Mouse (Mus musculus) heart, embryonic 15.5 days (tissue): ENCODE measurements around the gene Dhdh. TPM values are rescaled to one million over a fixed set of nuclear protein-coding genes. Genes with fewer than 3 reads are reported as not detected.
"Not testable (repeated sequence)": the region's sequence is repeated elsewhere in the genome, so short reads cannot be mapped to it uniquely, and the experiment has no call there.

ENCODE experiments used
- ATAC-seq: fragments of 200-750 bp; cut with Nextera tagmentation; replicated peaks from 2 replicates; pipeline ENCODE4 v1.8.0; 2017; ENCODE audit warnings: low read depth, moderate TSS enrichment; ENCODE audit not compliant: insufficient number of reproducible peaks, insufficient read depth, low FRiP score
- H3K27ac ChIP-seq: fragments of 300-500 bp; sonication (generic); 2 replicates; pipeline ENCODE4 v1.5.1; 2015; ENCODE audit warnings: mild to moderate bottlenecking, inconsistent platforms
- H3K27me3 ChIP-seq: fragments of 300-500 bp; sonication (generic); 2 replicates; pipeline ENCODE4 v1.6.1; 2015; ENCODE audit warnings: inconsistent platforms
- H3K36me3 ChIP-seq: fragments of 300-500 bp; sonication (generic); 2 replicates; pipeline ENCODE4 v1.6.1; 2015; ENCODE audit warnings: mild to moderate bottlenecking, inconsistent platforms
- H3K4me1 ChIP-seq: fragments of 300-500 bp; sonication (generic); replicated peaks from 2 replicates; pipeline ENCODE4 v1.6.1; 2015; ENCODE audit warnings: inconsistent platforms
- H3K4me2 ChIP-seq: fragments of 300-500 bp; sonication (generic); 2 replicates; pipeline ENCODE4 v1.6.1; 2015; ENCODE audit warnings: inconsistent platforms, mild to moderate bottlenecking, moderate library complexity
- H3K4me3 ChIP-seq: fragments of 300-500 bp; sonication (generic); 2 replicates; pipeline ENCODE4 v1.5.1; 2015; ENCODE audit warnings: mild to moderate bottlenecking, inconsistent platforms
- H3K9ac ChIP-seq: fragments of 300-500 bp; sonication (generic); 2 replicates; pipeline ENCODE4 v1.6.1; 2015; ENCODE audit warnings: mild to moderate bottlenecking, inconsistent platforms
- H3K9me3 ChIP-seq: fragments of 300-500 bp; sonication (generic); replicated peaks from 2 replicates; pipeline ENCODE4 v1.6.1; 2016; ENCODE audit warnings: inconsistent platforms
- WGBS: fragments of 180-500 bp; shearing (Covaris S2); methylation state at CpG from one replicate; pipeline ENCODE4 v1.1.7; 2015; ENCODE audit warnings: mixed read lengths; 5-methylcytosine and 5-hydroxymethylcytosine counted together
- polyA plus RNA-seq: library from polyadenylated mRNA; unstranded; fragments of >200 nt; fragmentation: Nextera tagmentation; extraction: Ambion mirVana; gene quantifications from 2 replicates; pipeline ENCODE4 v1.2.1, GENCODE M21; 2015

The Dhdh gene
- polyA plus RNA-seq, 1 experiment from 2014 or later: 4.1 TPM

DNA sequence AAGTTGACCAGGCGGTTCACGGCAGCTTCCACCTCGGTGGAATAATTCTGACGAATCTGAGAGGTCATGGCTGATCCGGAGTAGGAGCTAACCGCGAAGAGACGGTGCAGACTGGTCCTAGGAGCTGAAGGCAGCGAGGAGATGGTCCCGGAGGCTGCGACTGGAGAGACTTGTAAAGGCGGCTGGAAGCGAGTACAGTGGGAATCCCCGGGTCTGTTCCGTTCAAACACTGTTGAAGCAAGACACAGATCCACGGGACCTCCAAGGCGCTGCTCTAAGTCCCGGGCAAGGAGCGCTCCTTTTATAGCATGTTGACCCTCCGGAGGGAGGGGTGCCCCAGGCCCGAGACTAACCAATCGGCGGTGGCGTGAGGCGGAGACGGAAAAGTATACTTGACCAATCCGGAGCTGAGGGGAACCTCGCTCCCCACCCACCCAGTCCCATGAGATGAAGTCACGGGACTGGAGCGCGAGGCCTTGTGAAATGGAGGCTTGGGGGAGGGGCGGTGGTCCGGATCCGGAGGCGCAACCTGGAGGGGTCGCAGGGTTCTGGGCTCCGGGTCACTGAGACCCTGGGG is 29.0 kb downstream of the Dhdh start, which contains the start of gene Ftl1:
Gene Ftl1, minus strand, starts transcription at position 321 of the 577 bp plus-strand sequence.
- Histone ChIP-seq H3K36me3 (peaks cover 50% of the 10 kb centered on the region), H3K27ac (peak within 1 kb of the TSS; percentile 85), H3K4me3 (peak within 1 kb of the TSS; percentile 72), H3K9ac (peak within 1 kb of the TSS; percentile 76), H3K4me2 (peak within 1 kb of the TSS; percentile 76), H3K4me1 (peaks cover 43% of the 10 kb centered on the region)
- H3K27me3 ChIP-seq, H3K9me3 ChIP-seq: not testable (repeated sequence)
- ATAC-seq: peak; percentile 93
- 0% methylated on average over 35 of the region's 37 CpGs for WGBS

DNA sequence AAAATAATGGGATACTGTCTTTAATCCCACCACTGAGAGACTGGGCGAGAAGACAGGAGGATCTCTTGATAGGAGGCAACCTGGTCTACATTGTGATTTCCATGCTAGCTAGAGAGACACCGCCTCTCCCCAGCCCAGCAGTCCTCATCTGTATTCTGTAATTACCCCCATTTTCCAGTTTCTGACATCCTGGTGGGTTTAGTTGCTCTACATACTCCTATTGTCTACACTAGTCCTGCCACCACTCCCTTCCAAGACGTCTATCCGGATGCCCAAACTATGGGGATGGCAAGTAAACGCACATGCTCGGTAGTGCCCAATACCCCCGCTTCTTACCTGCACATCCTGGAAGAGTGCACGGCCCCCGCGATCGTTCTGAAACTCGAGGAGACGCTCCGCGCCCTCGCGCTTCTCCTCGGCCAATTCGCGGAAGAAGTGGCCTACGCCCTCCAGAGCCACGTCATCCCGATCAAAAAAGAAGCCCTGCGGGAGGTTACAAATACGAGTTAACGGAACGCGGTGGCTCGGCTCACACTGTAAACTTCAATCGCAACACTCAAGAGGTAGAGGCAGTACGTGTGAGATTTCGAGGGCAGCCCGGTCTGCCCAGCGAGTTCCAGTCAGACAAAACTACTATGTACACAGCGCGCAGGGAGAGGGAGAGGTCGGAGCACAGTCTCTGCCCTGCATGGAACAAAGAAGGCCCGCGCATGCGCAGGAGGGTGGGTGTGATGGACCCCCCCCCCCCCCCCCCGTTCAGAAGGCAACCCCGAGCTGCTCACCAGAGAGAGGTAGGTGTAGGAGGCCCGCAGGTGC is 29.6 kb downstream of the Dhdh start:
- WGBS: under 1% methylated on average over 42 of the region's 43 CpGs
- peaks cover 43% of the 10 kb centered on the region for H3K4me1 ChIP-seq
- no peaks in the 10 kb centered on the region for H3K9me3 ChIP-seq
- no peaks in the 10 kb centered on the region for H3K27me3 ChIP-seq
- H3K9ac ChIP-seq: peak overlapping the region; percentile 76
- peak overlapping the region; percentile 85 for H3K27ac ChIP-seq
- peak; percentile 72 for ATAC-seq
- peak overlapping the region; percentile 76 for H3K4me2 ChIP-seq
- peak overlapping the region; percentile 72 for H3K4me3 ChIP-seq
- H3K36me3 ChIP-seq: peaks cover 51% of the 10 kb centered on the region

GRCm38 (mm10) chr7:45457204-45458060 is 31.2 kb downstream of the Dhdh start:
- Histone ChIP-seq H3K4me2 (peak overlapping the region; percentile 76), H3K27ac (peak overlapping the region; percentile 59), H3K4me3 (peak overlapping the region; percentile 72), H3K9me3 (no peaks in the 10 kb centered on the region), H3K27me3 (no peaks in the 10 kb centered on the region), H3K9ac (peak overlapping the region; percentile 76), H3K36me3 (peaks cover 49% of the 10 kb centered on the region), H3K4me1 (peaks cover 43% of the 10 kb centered on the region)
- no peak for ATAC-seq
- WGBS: 48% methylated on average over 10 of the region's 10 CpGs

DNA sequence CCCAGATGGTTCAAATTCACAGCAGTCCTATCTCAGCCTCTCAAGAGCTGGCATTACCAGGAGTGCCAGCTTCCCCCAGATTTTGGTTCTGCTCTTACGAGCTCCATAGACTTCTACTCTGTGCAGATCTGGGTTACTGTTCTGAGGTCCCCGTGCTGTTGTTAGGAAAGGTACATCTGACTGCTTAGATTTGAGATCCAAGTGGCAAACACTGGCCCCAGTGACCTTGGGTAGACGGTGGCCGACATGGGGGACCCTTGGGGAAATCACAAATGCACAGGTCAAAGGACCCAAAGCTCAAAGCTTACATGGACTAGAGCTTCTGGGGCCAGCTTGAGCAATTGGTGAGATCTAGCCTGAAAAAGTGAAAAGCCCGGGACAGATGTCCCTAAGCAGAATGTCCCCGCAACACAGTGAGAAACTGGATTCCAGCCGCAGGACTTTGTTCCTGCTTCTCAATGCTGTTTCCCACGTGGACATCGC is 31.8 kb downstream of the Dhdh start:
- H3K9me3 ChIP-seq: no peaks in the 10 kb centered on the region
- peaks cover 49% of the 10 kb centered on the region for H3K36me3 ChIP-seq
- ATAC-seq: no peak
- H3K4me2 ChIP-seq: peak overlapping the region; percentile 76
- H3K4me1 ChIP-seq: peaks cover 43% of the 10 kb centered on the region
- H3K27ac ChIP-seq: peak overlapping the region; percentile 59
- 0 out of 2 replicates have a peak overlapping the region, but pooled peaks have one; percentile 76 for H3K9ac ChIP-seq
- no peak overlapping the region for H3K4me3 ChIP-seq
- WGBS: 41% methylated on average over 9 of the region's 9 CpGs
- H3K27me3 ChIP-seq: no peaks in the 10 kb centered on the region

- Histone ChIP-seq H3K9ac (no peak overlapping the region), H3K9me3 (no peaks in the 10 kb centered on the region), H3K4me1 (peaks cover 38% of the 10 kb centered on the region), H3K4me2 (no peak overlapping the region), H3K4me3 (no peak overlapping the region), H3K27ac (no peak overlapping the region), H3K27me3 (no peaks in the 10 kb centered on the region), H3K36me3 (peaks cover 50% of the 10 kb centered on the region)
- ATAC-seq: no peak
- WGBS: 68% methylated on average over 13 of the region's 13 CpGs
Measured at GRCm38 (mm10) chr7:45455932-45456696, 32.5 kb downstream of the Dhdh start.

DNA sequence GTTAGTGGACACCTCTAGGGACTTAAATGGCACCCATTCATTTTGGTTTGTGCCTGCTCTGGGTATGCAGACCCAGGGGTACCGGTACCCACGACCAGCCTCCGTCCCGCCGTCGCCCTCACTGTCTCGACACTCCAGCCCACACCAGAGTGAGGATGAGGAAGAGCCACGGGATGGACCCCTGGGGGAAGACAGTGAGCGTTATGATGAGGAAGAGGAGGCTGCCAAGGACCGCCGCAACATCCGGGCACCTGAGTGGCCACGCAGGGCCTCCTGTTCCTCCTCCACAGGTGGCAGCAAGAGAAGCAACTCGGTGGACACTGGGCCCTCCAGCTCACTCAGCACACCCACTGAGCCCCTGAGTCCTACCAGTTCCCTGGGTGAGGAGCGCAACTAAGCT is 33.6 kb downstream of the Dhdh start:
- Histone ChIP-seq H3K4me1 (peaks cover 27% of the 10 kb centered on the region), H3K27ac (no peak overlapping the region), H3K9me3 (no peaks in the 10 kb centered on the region), H3K9ac (no peak overlapping the region), H3K4me2 (no peak overlapping the region), H3K27me3 (no peaks in the 10 kb centered on the region), H3K4me3 (no peak overlapping the region), H3K36me3 (peaks cover 56% of the 10 kb centered on the region)
- 90% methylated on average over 15 of the region's 15 CpGs for WGBS
- no peak for ATAC-seq

GRCm38 (mm10) chr7:45451344-45451982 is 37.1 kb downstream of the Dhdh start:
- Histone ChIP-seq H3K4me2 (no peak overlapping the region), H3K36me3 (peaks cover 63% of the 10 kb centered on the region), H3K9ac (no peak overlapping the region), H3K4me3 (no peak overlapping the region), H3K27me3 (no peaks in the 10 kb centered on the region), H3K4me1 (peaks cover 13% of the 10 kb centered on the region), H3K27ac (no peak overlapping the region), H3K9me3 (no peaks in the 10 kb centered on the region)
- 56% methylated on average over 23 of the region's 23 CpGs for WGBS
- ATAC-seq: peak; percentile 37; the same call in 1 of the 2 replicates

DNA sequence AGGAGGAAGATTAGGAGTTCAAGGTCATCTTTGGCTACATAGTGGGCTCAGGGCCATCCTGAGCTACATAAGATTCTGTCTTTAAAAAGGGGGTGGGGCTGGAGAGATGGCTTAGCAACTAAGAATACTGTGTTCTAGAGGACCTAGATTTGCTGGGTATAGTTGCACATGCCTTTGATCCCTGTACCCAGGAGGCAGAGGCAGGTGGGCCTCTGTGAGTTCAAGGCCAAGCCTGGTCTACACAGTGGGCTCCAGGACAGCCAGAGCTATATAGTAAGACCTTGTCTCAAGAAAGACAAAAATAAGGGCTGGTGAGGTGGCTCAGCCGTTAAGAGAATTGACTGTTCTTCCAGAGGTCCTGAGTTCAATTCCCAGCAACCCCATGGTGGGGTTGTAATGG is 38.6 kb downstream of the Dhdh start:
- no peaks in the 10 kb centered on the region for H3K27me3 ChIP-seq
- 86% methylated on average over 1 of the region's 1 CpGs for WGBS
- H3K4me3 ChIP-seq: no peak overlapping the region
- peaks cover 70% of the 10 kb centered on the region for H3K36me3 ChIP-seq
- H3K27ac ChIP-seq: no peak overlapping the region
- H3K9ac ChIP-seq: no peak overlapping the region
- peaks cover 7% of the 10 kb centered on the region; the same call in 1 of the 2 replicates for H3K4me1 ChIP-seq
- no peak for ATAC-seq
- H3K4me2 ChIP-seq: no peak overlapping the region
- no peaks in the 10 kb centered on the region for H3K9me3 ChIP-seq

GRCm38 (mm10) chr7:45447325-45447990 is 41.1 kb downstream of the Dhdh start:
- Histone ChIP-seq H3K9me3 (no peaks in the 10 kb centered on the region), H3K4me1 (peaks cover 7% of the 10 kb centered on the region; the same call in 1 of the 2 replicates), H3K9ac (no peak overlapping the region; the same call in 1 of the 2 replicates), H3K36me3 (peaks cover 73% of the 10 kb centered on the region), H3K4me2 (no peak overlapping the region), H3K4me3 (no peak overlapping the region), H3K27me3 (no peaks in the 10 kb centered on the region), H3K27ac (no peak overlapping the region)
- 27% methylated on average over 11 of the region's 11 CpGs for WGBS
- 0 out of 2 replicates have a peak, but pooled peaks have one; percentile 21 for ATAC-seq

- Histone ChIP-seq H3K36me3 (peaks cover 70% of the 10 kb centered on the region), H3K4me2 (no peak overlapping the region), H3K27ac (no peak overlapping the region), H3K4me3 (no peak overlapping the region), H3K9me3 (no peaks in the 10 kb centered on the region), H3K9ac (no peak overlapping the region), H3K27me3 (no peaks in the 10 kb centered on the region), H3K4me1 (peaks cover 7% of the 10 kb centered on the region; the same call in 1 of the 2 replicates)
- no peak for ATAC-seq
Measured at GRCm38 (mm10) chr7:45446589-45446988, 42.0 kb downstream of the Dhdh start.
